Mouse (Mus musculus) thymus, postnatal 36 days (tissue): ENCODE data around the gene Olfr1322.

Source experiments
- DNase-seq, 2 experiments: peaks; one replicate each; pipeline ENCODE4 v3.0.0; 2022; ENCODE audit warnings: mixed read lengths in 2 of 2

The Olfr1322 gene

DNA sequence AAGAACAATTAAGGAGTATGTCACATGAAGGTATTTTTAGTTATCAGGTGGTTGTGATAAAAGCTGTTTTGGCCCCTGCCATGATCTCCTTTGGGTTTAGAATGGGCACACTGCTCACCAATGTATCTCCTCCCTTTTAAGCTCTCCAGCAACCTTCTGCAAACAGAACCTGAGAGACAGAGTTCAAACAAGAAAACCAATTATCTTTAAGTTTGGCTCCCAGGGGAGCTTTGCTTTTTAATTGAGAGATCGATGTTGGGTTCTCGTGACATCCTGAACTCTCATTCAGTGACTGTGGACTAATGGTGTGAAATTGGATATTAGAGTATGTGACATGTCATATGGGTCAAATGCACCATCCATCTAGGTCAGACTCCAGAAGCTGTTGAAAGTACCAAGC, at the start of gene Olfr1322:
Gene Olfr1322 (minus strand): TSS at position 101 of the 400 bp plus-strand sequence.
- DNase-seq = no peak

DNA sequence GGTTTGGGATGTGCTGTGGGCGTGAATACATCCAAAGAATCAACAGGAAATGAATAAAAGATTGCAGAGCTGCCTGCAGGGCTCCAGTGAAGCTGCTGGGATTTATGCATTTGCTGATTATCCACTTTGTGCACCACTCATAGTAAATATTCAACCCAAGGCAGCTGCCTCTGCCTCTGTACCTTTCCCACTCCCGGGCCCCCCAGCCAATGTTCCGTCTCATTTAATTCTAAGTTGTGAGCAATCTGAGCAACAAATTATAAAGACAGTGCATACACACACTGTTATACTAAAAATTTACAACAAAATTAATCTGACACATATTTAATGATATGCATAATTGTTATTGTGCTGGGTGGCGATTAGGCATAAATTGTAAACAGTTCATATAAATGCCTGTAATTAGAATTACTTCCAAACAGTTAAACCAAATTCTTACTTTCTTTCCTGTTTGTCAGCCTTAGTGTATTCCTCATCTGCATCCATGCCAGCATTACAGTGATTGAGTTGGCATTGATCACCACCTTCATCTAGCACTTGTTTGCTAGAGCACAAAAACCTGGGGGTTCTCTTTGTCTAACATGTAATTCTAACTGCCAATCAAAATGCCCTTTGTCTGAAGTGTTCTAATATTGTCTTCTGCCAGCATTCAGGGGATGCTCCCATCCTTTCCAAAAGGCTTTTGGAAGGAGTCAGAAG, 13.5 kb downstream of the Olfr1322 start:
- no peak for DNase-seq
